Mouse (Mus musculus): Measurements from ENCODE around the gene Gramd4.

Gramd4 gene

DNA sequence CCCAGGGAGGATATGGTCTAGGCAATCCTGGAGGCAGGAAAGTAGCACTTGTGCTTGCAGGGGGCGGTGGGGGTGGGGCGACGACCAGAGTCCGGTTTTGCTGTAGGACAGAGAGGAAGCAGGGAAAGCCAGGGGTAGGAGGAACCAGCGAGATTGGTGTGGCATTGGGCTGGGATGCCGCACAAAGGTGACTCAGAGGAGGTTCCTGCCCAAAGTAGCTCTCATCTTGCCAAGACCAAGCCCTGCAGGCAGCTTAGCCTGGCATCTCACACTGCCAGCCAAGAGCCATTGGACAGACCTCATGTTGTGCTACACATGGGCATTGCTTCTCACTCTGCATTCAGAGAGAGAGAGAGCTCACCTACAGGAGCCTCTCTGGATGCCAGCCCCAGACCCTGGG lies at the start of gene Gramd4:
Gene Gramd4 (plus strand): TSS at position 283 of the 400 bp plus-strand sequence.
- DNase-seq: no peak

- DNase-seq: no peak
Measured at GRCm38 (mm10) chr15:86013130-86013529, 44.4 kb upstream of the Gramd4 start.

- DNase-seq: no peak
Measured at GRCm38 (mm10) chr15:86013656-86014055, 43.8 kb upstream of the Gramd4 start.

- DNase-seq: no peak
Measured at GRCm38 (mm10) chr15:86015026-86015425, 42.5 kb upstream of the Gramd4 start.

DNA sequence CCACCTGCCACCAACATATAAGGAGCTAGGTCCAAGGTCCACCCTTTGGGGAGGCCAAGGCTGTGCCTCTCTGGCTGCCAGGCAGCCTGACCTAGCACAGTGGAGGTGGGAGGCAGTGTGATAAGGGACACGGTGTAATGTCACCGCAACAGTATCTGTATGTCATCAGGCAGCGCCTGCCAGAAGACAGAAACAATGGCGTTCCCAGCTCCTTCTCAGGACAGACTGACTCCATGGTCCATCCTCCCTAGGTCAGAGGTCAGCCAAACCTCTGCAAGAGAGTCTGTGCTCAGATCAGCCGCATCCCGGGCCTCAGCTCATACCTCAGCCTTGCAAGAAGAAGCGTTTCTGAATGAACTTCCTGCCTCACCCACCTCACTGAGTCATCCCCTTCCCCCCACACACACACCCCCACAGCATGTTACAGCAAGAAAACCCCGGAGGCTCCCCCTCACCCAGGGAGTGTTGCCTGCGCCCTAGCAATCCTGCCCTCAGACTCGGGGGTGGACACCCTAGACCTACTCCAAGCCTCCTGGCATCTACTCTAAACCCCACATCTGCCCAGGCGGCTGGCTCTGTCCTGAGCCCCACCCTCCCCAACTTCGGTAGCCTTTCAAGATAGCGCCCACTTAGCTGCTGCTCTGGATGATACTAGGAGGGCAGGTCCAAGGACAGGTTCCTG lies 41.5 kb upstream of the Gramd4 start:
- peak; percentile 56 for DNase-seq

DNA sequence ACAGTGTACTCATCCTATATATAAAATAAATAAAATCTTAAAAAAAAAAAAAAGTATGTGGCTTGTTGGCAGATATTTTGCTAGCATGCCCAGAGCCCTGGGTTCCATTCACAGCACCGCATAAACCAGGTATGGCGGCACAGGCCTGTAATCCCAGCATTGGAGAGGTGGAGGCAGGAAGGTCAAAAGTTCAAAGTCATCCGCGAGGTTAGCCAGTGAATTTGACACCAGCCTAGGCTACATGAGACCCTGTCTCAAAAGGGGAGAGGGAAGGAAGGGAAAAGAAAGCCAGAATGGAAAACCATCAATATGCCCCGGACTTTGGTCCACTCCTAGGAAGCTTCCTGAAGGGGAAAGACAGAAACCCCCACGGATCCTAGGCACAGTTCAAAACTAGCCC lies 40.2 kb upstream of the Gramd4 start:
- DNase-seq: no peak

DNA sequence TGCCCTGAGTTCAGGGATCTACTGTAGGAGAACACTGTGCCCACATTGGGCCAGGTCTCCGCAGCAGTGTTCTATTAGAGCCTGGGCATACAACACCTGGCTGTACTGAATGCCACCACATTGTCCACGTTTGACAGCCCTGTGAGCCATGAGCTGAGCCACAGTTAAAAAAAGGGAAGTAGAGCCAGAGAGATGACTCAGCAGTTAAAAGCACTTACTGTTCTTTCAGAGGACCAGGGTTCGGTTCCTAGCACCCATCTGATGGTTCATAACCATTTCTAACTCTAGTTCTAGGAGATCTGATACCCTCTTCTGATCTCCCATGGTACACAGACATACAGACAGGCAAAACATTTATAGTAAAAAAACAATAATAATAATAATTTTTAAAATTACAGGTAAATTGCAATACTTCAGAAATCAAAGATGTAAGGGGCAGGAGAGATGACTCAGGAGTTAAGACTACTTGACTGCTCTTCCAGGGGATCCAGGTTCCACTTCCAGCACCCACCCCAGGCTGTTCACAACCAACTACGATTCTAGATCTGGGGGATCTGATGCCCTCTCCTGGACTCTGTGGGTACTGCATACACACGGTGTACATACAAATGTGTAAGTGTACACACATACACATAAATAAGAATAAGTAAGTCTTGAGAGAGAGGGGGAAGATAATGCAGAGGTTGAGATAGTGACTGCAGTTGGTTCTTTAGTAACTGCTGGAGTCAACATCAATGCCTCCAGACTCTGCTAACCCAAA lies 38.6 kb upstream of the Gramd4 start:
- DNase-seq: no peak

- no peak for DNase-seq
Measured at GRCm38 (mm10) chr15:86020008-86020407, 37.5 kb upstream of the Gramd4 start.

DNA sequence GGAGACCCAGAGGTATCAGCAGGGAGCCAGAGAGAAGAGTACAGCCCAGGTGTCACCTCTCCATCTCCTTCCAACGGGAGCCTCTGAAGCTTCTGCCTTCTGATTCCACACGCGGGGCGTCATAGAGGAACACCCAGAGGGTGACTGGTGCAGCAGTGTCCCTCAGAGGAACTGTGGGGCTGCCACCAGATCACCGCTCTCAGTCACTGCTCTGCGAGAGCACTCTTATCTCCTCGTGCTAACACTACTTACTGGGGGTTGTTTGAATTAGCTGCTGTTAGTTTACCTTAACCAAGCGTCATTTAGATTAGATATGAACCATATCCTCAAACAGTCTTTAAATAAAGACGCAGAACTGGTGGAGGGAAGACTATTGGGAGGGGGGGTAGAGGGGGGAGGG lies 36.2 kb upstream of the Gramd4 start:
- DNase-seq: no peak

DNA sequence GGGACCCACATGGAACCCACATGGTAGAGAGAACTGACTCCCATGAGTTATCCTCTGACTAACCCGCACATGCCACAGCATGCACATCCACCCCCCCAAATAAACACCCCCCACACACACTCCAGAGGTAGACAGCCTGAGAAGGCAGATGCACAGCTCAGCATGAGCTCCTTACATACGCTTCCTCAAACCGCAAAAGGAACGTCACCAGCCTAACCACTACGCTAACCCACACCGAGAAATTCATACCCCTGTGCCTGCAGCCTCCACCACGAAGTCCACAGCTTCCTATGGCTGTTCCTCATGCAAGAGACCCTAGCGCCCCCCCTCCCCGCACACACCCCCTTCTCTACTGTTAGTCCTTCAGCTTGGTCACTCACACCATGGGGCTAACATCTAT lies 35.5 kb upstream of the Gramd4 start:
- DNase-seq: no peak

DNA sequence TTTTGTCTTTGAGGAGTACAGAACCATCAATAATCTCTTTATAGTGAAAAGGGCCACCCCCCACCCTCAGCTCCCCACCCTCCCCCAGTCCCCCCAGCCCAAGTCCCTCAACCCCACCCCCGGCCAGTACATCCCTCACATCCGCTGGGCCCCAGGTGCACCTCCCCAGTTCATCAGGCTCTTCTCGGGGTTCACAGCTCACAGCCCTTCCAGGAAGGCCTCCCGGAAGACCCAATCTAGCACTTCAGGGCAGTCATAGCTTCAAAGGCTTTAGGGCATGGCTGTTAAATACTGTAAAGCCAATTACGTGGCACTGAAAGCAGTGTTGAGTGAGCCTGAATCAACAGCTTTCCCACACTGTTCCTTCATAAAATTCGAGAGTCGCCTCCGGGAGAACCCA lies 29.6 kb upstream of the Gramd4 start:
- DNase-seq: peak; percentile 61

DNA sequence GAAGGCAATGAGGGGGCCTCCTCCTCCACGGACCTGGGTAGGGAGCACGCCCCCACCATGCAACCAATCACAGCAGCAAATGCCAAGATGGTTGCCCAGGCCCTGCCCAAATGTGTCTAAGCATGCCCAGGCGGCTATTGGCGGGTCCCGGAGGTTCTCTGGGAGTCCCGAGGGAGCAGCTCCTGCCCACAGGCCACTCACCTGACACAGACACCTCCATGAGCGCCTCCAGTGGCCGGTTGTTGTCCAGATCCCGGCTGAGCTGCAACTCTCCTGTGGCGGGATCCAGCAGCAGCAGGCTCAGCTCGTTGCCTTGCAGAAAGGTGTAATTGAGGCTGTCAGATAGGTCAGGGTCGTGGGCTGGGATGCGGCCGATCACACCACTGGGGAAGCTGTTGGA lies 27.5 kb upstream of the Gramd4 start:
- no peak for DNase-seq

GRCm38 (mm10) chr15:86032811-86033190 lies 24.7 kb upstream of the Gramd4 start:
- DNase-seq: no peak

DNA sequence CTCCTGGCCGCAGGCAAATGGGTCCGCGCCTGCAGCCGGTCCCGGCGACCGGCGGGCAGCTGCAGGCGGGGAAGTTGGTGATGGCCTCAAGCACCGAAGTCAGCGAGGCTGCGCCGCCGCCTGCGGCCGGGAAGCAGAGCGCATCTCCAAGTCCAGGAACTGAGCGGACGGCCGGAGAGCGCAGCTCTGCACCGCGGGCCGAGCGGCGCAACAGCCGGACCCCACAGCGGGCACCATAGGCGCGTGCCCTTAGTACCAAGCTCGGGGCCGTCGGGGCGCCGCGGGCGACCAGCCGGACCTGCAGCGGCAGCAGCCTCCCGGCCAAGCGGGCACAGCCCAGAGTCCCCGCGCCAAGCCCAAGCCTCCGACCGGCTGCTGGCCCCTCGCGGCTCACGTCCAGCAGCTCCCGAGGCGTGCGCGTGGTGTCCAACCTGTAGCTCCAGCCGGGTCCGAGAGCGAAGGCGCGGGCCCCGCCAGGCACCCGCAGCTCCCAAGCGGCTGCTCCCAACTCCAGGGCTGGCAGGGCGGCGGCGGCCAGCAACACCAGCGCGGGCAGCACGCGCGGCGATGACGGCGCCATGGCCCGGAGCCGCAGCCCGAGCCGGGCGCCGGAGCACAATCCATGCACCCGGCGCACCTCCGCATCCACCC lies 24.2 kb upstream of the Gramd4 start, which contains the start of gene Celsr1:
Gene Celsr1 (minus strand): TSS at position 587 of the 651 bp plus-strand sequence.
- DNase-seq: no peak

GRCm38 (mm10) chr15:86034021-86034523 lies 23.4 kb upstream of the Gramd4 start:
- DNase-seq: peak; percentile 82

DNA sequence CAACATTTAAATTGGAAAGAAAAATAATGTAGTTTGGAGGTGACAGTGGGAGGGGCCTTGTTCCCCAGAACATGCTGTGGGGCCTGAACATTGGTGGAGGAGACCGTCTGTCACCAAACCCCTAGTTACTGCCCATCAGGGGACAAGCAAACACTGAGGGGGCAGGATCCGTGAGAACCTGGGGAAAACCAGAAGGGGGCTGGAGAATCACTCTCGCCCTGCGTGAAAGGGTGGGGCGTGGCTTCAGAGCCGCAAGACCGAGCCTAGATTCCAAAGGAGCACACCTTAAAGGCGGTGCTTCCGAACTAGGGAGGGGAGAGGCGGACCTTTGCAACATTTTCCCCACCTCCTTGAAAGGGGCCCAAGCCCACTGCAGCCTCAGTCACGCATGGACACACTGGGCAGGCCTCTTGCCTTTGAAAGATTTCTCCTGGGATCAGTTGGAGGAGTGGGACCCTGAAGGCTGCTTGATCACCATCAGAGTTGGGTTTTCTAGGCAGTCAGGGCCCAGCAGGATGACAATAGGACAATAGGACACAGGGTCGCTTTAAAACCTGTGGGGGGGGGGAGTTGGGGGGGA lies 22.6 kb upstream of the Gramd4 start:
- DNase-seq: no peak

DNA sequence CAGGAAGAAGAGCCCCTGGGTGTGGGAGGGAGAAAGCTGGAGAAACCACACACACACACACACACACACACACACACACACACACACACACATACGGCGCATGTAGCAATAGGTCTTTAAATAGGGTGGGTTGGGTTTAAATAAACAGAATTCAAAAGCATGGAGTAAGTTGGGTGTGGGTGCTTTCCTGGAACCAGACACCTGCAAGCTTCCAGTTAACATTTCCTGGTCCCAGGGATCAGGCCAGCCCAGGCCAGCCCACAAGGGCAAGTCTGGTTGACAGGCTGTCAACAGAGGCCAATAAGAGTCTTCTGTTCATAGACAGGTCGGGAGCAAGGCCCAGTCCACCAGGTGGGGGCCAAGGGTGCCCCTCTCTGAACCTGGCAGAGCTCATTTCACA lies 21.6 kb upstream of the Gramd4 start:
- no peak for DNase-seq

DNA sequence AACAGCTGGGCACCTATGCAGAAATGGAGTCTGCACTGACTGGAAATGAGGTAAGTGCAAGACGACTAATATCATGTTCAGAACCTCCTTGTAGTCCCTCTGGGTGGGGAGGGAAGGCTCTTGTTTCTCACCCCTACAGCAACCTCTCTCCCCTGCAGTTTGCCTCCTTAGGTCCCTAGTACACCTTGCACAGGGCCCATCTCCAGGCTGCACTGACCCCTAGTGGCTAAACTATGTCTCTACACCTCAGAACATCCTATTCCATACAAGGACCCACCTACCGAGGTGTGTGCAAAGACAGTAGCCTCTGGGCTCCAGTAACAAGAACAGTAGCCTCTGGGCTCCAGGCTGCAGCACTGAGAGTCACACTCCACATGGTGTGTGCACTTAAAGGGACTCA lies 18.7 kb upstream of the Gramd4 start:
- peak; percentile 84 for DNase-seq

DNA sequence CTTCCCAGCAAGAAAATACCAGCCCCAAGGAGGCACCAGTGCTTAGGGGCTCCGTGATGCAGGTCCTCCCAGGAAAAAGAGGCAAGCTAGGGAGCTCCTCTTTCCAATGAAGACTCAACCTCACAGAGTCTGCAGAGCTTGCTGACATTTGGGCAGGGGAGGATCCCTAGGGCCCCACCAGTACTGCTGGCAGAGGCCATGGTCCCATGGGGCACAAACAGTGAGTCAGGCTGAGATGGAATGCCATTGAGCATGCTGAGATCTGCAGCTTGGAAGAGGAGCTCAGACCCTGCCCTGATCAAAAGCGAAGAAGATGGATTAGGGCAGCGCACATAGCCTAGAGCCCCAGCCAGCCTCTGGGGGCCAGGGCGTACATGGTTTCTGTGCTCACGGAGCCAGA lies 16.1 kb upstream of the Gramd4 start:
- DNase-seq: no peak

DNA sequence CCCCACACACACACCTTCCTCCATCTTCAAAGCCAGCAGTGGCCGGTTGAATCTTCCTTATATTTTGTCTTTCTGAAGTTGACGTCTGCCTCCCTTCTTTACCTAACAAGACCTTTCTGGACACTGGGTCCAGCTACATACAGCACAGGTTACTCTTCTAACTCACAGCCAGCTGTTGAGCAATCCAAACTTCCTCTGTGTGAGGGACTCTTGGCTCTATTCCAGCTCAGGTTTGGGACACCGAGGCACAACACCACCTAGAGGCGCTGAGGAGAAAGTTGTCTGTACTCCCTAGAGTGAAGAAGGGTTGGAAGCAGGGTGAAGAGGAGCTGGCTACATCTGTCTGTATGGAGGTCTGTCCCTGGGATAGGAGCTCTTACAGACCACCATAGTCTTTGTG lies 15.1 kb upstream of the Gramd4 start:
- no peak for DNase-seq

- no peak for DNase-seq
Measured at GRCm38 (mm10) chr15:86049510-86049909, 8.0 kb upstream of the Gramd4 start.

DNA sequence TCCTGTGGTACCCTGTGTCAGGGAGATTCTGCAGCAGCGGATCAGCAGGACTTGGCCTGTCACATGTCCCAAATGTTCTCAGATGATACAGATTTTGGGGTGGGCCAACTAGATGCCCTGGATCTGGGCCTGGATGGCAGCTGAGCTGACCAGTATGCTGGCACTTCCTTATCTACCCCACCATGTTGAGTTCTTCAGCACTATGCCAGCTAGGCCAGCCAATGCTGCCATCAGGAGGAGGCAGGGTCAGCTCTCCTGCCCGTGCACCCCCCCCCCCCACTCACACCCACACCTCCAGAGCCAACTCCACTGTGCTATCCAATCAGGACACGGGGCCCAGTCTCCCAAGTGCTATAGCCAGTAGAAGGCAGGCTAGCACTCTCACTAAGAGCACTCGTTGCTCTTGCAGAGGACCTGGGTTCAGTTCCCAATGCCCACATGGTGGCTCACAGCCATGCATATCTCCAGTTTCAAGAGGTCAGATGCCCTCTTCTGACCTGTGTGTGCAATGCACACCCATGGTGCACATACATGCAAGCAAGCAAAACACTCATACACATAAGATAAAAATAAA lies 7.2 kb upstream of the Gramd4 start:
- peak; percentile 13 for DNase-seq

GRCm38 (mm10) chr15:86051152-86051551 lies 6.3 kb upstream of the Gramd4 start:
- no peak for DNase-seq

Measured in thymus, postnatal 14 days (tissue).